Mouse (Mus musculus) inflammation-experienced regulatory T-cells, adult 6 months (primary cell): ENCODE measurements around the gene Stk39. TPM values are rescaled to one million over a fixed set of nuclear protein-coding genes. Genes with fewer than 3 reads are reported as not detected.

Experiments used
- ATAC-seq: one replicate; pipeline ENCODE4 v1.8.0; 2017
- polyA plus RNA-seq, 3 experiments: library from polyadenylated mRNA; unstranded; fragments of 100-300 nt; shearing (Covaris generic); gene quantifications; one replicate each; pipeline ENCODE4 v1.2.1; 2017

Stk39 gene
- polyA plus RNA-seq, 3 experiments from 2014 or later, result 18.2 to 26.0 (median 18.6) TPM

GRCm38 (mm10) chr2:68342122-68342646 is 129.9 kb downstream of the Stk39 start:
- ATAC-seq, result no peak

- no peak for ATAC-seq
Measured at GRCm38 (mm10) chr2:68336913-68337312, 135.2 kb downstream of the Stk39 start.

- peak; percentile 36 for ATAC-seq
Measured at GRCm38 (mm10) chr2:68334945-68335344, 137.1 kb downstream of the Stk39 start.

- peak; percentile 68 for ATAC-seq
Measured at GRCm38 (mm10) chr2:68325306-68325705, 146.8 kb downstream of the Stk39 start.

- no peak for ATAC-seq
Measured at GRCm38 (mm10) chr2:68321230-68321629, 150.8 kb downstream of the Stk39 start.

GRCm38 (mm10) chr2:68320670-68321069 is 151.4 kb downstream of the Stk39 start:
- ATAC-seq, result no peak

- ATAC-seq, result no peak
Measured at GRCm38 (mm10) chr2:68318452-68318851, 153.6 kb downstream of the Stk39 start.

GRCm38 (mm10) chr2:68317895-68318294 is 154.2 kb downstream of the Stk39 start:
- ATAC-seq, result no peak

- ATAC-seq, result no peak
Measured at GRCm38 (mm10) chr2:68317452-68317851, 154.6 kb downstream of the Stk39 start.

GRCm38 (mm10) chr2:68315258-68315657 is 156.8 kb downstream of the Stk39 start:
- no peak for ATAC-seq

- peak; percentile 17 for ATAC-seq
Measured at GRCm38 (mm10) chr2:68310121-68310520, 161.9 kb downstream of the Stk39 start.

GRCm38 (mm10) chr2:68306519-68306918 is 165.5 kb downstream of the Stk39 start:
- ATAC-seq, result no peak

GRCm38 (mm10) chr2:68304771-68305460 is 167.2 kb downstream of the Stk39 start:
- peak; percentile 55 for ATAC-seq

GRCm38 (mm10) chr2:68301811-68302542 is 170.1 kb downstream of the Stk39 start:
- peak; percentile 87 for ATAC-seq

GRCm38 (mm10) chr2:68298356-68298755 is 173.7 kb downstream of the Stk39 start:
- ATAC-seq, result no peak

- ATAC-seq, result no peak
Measured at GRCm38 (mm10) chr2:68297955-68298354, 174.1 kb downstream of the Stk39 start.

GRCm38 (mm10) chr2:68296743-68297142 is 175.3 kb downstream of the Stk39 start:
- ATAC-seq, result peak; percentile 75

- ATAC-seq, result no peak
Measured at GRCm38 (mm10) chr2:68292539-68293320, 179.3 kb downstream of the Stk39 start.

GRCm38 (mm10) chr2:68291895-68292294 is 180.2 kb downstream of the Stk39 start:
- ATAC-seq, result no peak

GRCm38 (mm10) chr2:68289961-68290360 is 182.1 kb downstream of the Stk39 start:
- ATAC-seq, result no peak

- ATAC-seq, result peak; percentile 60
Measured at GRCm38 (mm10) chr2:68289177-68289576, 182.9 kb downstream of the Stk39 start.

- ATAC-seq, result no peak
Measured at GRCm38 (mm10) chr2:68288106-68288505, 184.0 kb downstream of the Stk39 start.

GRCm38 (mm10) chr2:68284391-68284790 is 187.7 kb downstream of the Stk39 start:
- no peak for ATAC-seq
